In genomic region chr17:27778671-27779355, GRCm38 (mm10) we compare ENCODE assay signal across 17 mouse cellular contexts. TPM values are rescaled to one million over a fixed set of nuclear protein-coding genes. Genes with fewer than 3 reads are reported as not detected.
A peak's percentile ranks its signal among the peaks of the same experiment; 100 is the strongest.
DNase-seq lines count a peak whose midpoint lies in the region; ATAC-seq and TF ChIP-seq lines count a peak whose summit lies in the region.
"Had no signal": no experiment of that assay in that cellular context is flagged by ENCODE, and none has a peak within 500 bp of the region (broad histone marks: within the 10 kb centered on the region; RNA-seq: fewer than 3 reads in every experiment).

No protein-coding gene starts in this region.

- peak overlapping the region; percentile 64 for H3K4me3 ChIP-seq in erythroblast, embryonic 14.5 days (replicated peaks)
- H3K4me3 ChIP-seq in liver, embryonic 16.5 days (ENCODE audit: low read depth, low read length): peak overlapping the region; percentile 46
- H3K4me3 ChIP-seq in stomach, postnatal 0 days (ENCODE audit: low read depth, low read length): no peak overlapping the region
- H3K4me3 ChIP-seq: heart, embryonic 13.5 days; limb, embryonic 10.5 days; midbrain, embryonic 15.5 days had no signal

- TF ChIP-seq EP300 in stomach, postnatal 0 days (optimal IDR thresholded peaks at IDR 0.05): no peak

- peak overlapping the region; percentile 55 for H3K4me2 ChIP-seq in liver, embryonic 16.5 days (ENCODE audit: low read depth, low read length)
- no peak overlapping the region for H3K4me2 ChIP-seq in stomach, postnatal 0 days (replicated peaks; ENCODE audit: low read depth)
- H3K4me2 ChIP-seq: heart, embryonic 13.5 days; midbrain, embryonic 15.5 days had no signal

- no peaks in the 10 kb centered on the region for H3K9me3 ChIP-seq in erythroblast, embryonic 14.5 days (ENCODE audit: control insufficient read depth, low read length)
- H3K9me3 ChIP-seq in liver, embryonic 16.5 days (replicated peaks; ENCODE audit: control insufficient read depth, low read length): no peaks in the 10 kb centered on the region
- H3K9me3 ChIP-seq in stomach, postnatal 0 days (ENCODE audit: control insufficient read depth, low read length): no peaks in the 10 kb centered on the region
- H3K9me3 ChIP-seq: heart, embryonic 13.5 days; limb, embryonic 10.5 days; midbrain, embryonic 15.5 days had no signal

- peak; percentile 74 for DNase-seq in spleen, adult 12 weeks (ENCODE audit: low spot score)
- no peak for DNase-seq in spleen, adult 18-20 months
- no peak for DNase-seq in stomach, postnatal 0 days (ENCODE audit: low spot score)
- DNase-seq in layer of hippocampus, adult 18-20 months (ENCODE audit: low spot score in 2 of 2): no peak
- DNase-seq in thymus, postnatal 4 days: no peak
- no peak for DNase-seq in adrenal gland, adult 2 months
- DNase-seq: adrenal gland, postnatal 25 days; cerebellum, adult 11-12 months; right cerebral cortex, postnatal 14 days had no signal

- no peaks in the 10 kb centered on the region for H3K27me3 ChIP-seq in erythroblast, embryonic 14.5 days (ENCODE audit: control insufficient read depth)
- no peaks in the 10 kb centered on the region for H3K27me3 ChIP-seq in liver, embryonic 16.5 days (ENCODE audit: control insufficient read depth, insufficient read depth, low read depth, low read length)
- no peaks in the 10 kb centered on the region for H3K27me3 ChIP-seq in stomach, postnatal 0 days (ENCODE audit: control insufficient read depth, insufficient read depth, low read length)
- H3K27me3 ChIP-seq: heart, embryonic 13.5 days; midbrain, embryonic 15.5 days had no signal

- peak overlapping the region; percentile 94 for H3K27ac ChIP-seq in liver, embryonic 16.5 days (ENCODE audit: low read length)
- H3K27ac ChIP-seq in stomach, postnatal 0 days (replicated peaks): peak overlapping the region; percentile 41; the same call in 1 of the 2 replicates
- H3K27ac ChIP-seq: hindbrain, postnatal 0 days; kidney, postnatal 0 days; limb, embryonic 10.5 days; midbrain, embryonic 15.5 days had no signal

- peaks cover 74% of the 10 kb centered on the region for H3K4me1 ChIP-seq in erythroblast, embryonic 14.5 days (ENCODE audit: control insufficient read depth)
- H3K4me1 ChIP-seq in liver, embryonic 16.5 days (ENCODE audit: control insufficient read depth, low read depth, low read length): peaks cover 44% of the 10 kb centered on the region
- no peaks in the 10 kb centered on the region for H3K4me1 ChIP-seq in stomach, postnatal 0 days (replicated peaks; ENCODE audit: control insufficient read depth, insufficient read depth)
- H3K4me1 ChIP-seq: midbrain, embryonic 15.5 days had no signal

- WGBS in liver, embryonic 16.5 days (ENCODE audit: insufficient replicate concordance): 66% methylated on average over 9 of the region's 9 CpGs
- 87% methylated on average over 9 of the region's 9 CpGs for WGBS in stomach, postnatal 0 days

- peaks cover 88% of the 10 kb centered on the region for H3K36me3 ChIP-seq in erythroblast, embryonic 14.5 days (ENCODE audit: control insufficient read depth)
- H3K36me3 ChIP-seq in liver, embryonic 16.5 days (ENCODE audit: control insufficient read depth, insufficient read depth): peaks cover 10% of the 10 kb centered on the region
- peaks cover 3% of the 10 kb centered on the region; the same call in 1 of the 2 replicates for H3K36me3 ChIP-seq in stomach, postnatal 0 days (ENCODE audit: control insufficient read depth, insufficient read depth, low read length)
- H3K36me3 ChIP-seq: midbrain, embryonic 15.5 days had no signal

- TF ChIP-seq CTCF in stomach, postnatal 0 days (IDR thresholded peaks at IDR 0.05; ENCODE audit: low read depth): no peak

- peak overlapping the region; percentile 59 for H3K9ac ChIP-seq in liver, embryonic 16.5 days (ENCODE audit: low read depth, low read length)
- no peak overlapping the region for H3K9ac ChIP-seq in stomach, postnatal 0 days (ENCODE audit: low read length)
- H3K9ac ChIP-seq: heart, embryonic 13.5 days; midbrain, embryonic 15.5 days had no signal

- peak; percentile 80 for ATAC-seq in liver, embryonic 16.5 days (ENCODE audit: low read depth)
- peak; percentile 19; the same call in 1 of the 2 replicates for ATAC-seq in stomach, postnatal 0 days (ENCODE audit: low FRiP score, low TSS enrichment)
- ATAC-seq: hindbrain, postnatal 0 days; midbrain, embryonic 15.5 days had no signal

RNA-seq across cellular contexts. Expression of gene D17Wsu92e, which starts 41.6 kb away (rescaled TPM):
- polyA plus RNA-seq in erythroblast, embryonic 14.5 days (2012): 10.7 and 13.7 TPM in 2 replicates
- polyA plus RNA-seq in liver, embryonic 16.5 days (2015; fragmentation: Nextera tagmentation; extraction: Ambion mirVana): 14.3 and 16.8 TPM in 2 replicates
- polyA plus RNA-seq in stomach, postnatal 0 days (2015; fragmentation: Nextera tagmentation; extraction: Ambion mirVana): 23.3 and 25.4 TPM in 2 replicates
- total RNA-seq in layer of hippocampus, adult 18-20 months (2021): 100 to 1,000 TPM; 199 TPM
- 100 to 1,000 TPM; 159 to 164 TPM for total RNA-seq in adrenal gland, adult 2 months (2021)
- 113 and 145 TPM in 2 replicates for polyA plus RNA-seq in adrenal gland, adult 2 months (2012; rRNA removed)

RNA-seq across cellular contexts. Expression of gene Spdef, which starts 50.1 kb away (rescaled TPM):
- 0.07 TPM in 1 of 2 replicates, not detected in the other for polyA plus RNA-seq in erythroblast, embryonic 14.5 days (2012)
- 0.12 TPM in 1 of 2 replicates, not detected in the other for polyA plus RNA-seq in liver, embryonic 16.5 days (2015; fragmentation: Nextera tagmentation; extraction: Ambion mirVana)
- 28.0 and 29.7 TPM in 2 replicates for polyA plus RNA-seq in stomach, postnatal 0 days (2015; fragmentation: Nextera tagmentation; extraction: Ambion mirVana)
- not detected for total RNA-seq in layer of hippocampus, adult 18-20 months (2021)
- under 1 TPM in 1 of 2 experiments, not detected in 1; 0.28 TPM for total RNA-seq in adrenal gland, adult 2 months (2021)
- polyA plus RNA-seq in adrenal gland, adult 2 months (2012; rRNA removed): 0.11 and 0.47 TPM in 2 replicates
- total RNA-seq: adrenal gland, postnatal 25 days; gastrocnemius, adult 8-10 months had no signal

RNA-seq across cellular contexts. Expression of gene Snrpc, which starts 59.1 kb away (rescaled TPM):
- polyA plus RNA-seq in erythroblast, embryonic 14.5 days (2012): 50.6 and 57.6 TPM in 2 replicates
- polyA plus RNA-seq in liver, embryonic 16.5 days (2015; fragmentation: Nextera tagmentation; extraction: Ambion mirVana): 105 and 114 TPM in 2 replicates
- 163 and 179 TPM in 2 replicates for polyA plus RNA-seq in stomach, postnatal 0 days (2015; fragmentation: Nextera tagmentation; extraction: Ambion mirVana)
- total RNA-seq in layer of hippocampus, adult 18-20 months (2021): 10 to 100 TPM; 44.8 to 51.7 TPM
- total RNA-seq in adrenal gland, adult 2 months (2021): 10 to 100 TPM; 74.5 to 79.8 TPM
- 180 and 188 TPM in 2 replicates for polyA plus RNA-seq in adrenal gland, adult 2 months (2012; rRNA removed)

Comparison
In these comparisons a context has a peak if more than half of its experiments do, and no peak if none do; other contexts are left out.
1. RNA of gene Spdef, which starts 50.1 kb away (polyA plus RNA-seq): 28.0 to 29.7 TPM in stomach, postnatal 0 days; 0.12 TPM in liver, embryonic 16.5 days, 0.11 to 0.47 TPM in adrenal gland, adult 2 months and 0.07 TPM in erythroblast, embryonic 14.5 days; every median in the first group is over 10 times any median in the second.